Mouse (Mus musculus): ENCODE data around the gene Awat2.
"Not testable (repeated sequence)": the region's sequence is repeated elsewhere in the genome, so short reads cannot be mapped to it uniquely, and the experiment has no call there.

The Awat2 gene

DNA sequence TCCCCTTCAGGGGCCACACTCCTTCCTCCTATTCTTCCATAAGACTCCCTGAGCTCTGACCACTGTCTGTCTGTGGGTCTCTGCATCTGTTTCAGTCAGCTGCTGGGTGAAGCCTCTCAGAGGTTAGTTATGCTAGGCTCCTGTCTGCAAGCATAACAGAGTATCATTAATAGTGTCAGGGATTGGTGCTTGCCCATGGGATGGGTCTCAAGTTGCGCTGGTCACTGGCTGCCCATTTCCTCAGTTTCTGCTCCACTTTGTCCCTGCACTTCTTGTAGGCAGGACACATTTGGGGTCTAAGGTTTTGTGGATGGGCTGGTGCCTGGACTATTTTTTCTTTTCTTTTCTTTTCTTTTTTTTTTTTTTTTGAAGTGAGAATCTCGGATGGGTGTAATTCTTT is at the start of gene Awat2:
TSS of gene Awat2 (minus strand) at position 101 of the 400 bp plus-strand sequence.
- not testable (repeated sequence) for DNase-seq (ENCODE audit: low read depth)

DNA sequence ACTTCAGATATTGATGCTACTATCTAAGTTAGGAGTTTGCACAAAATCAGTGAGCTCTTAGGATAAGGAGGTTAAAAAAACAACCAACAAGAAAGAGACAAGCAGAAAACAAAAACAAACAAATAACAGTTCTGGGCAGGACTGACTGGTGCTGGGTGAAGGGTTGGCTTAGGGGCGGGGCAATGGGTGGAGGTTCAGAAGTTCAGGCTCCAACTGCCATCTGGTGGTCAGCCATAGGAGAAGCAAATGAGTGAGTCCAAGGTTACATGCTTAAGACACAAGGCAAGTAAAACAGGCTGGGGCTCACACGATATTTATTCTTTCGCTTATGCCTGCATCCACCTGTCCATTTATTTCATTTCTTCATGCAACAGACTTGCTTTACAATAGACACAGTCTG is 37.8 kb upstream of the Awat2 start:
- DNase-seq (ENCODE audit: low read depth), result no peak

DNA sequence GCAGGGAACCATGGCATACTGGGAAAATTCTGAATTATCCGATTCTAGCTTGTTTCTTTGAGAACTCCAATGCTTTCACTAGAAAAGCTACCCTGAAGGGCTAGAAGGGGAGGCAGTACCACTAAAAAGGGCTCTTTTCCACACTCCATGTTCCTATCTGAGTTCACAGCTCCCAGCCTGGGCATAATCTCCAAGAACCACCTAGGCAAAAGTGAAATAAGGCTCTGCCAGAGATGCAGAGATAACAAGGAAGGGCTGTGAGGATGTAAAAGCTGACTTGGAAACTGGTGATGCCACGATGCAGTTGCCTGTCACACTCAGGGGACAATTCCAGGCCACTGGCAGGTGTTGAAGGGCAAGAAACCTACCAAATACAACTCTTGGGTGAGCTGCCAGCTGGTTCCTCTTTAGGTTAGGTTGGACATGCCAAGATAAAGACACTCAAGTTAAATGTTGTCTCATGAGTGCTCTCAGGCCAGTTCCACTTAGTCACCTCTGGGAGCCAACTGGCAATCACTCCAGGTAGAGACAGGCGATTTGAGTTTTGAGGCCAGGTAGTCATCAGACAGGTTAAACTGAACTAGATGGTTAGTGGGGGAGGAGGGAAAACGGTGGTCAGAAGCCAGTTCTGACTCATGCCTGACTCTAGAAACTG is 33.2 kb upstream of the Awat2 start:
- no peak for DNase-seq (ENCODE audit: low read depth)

DNA sequence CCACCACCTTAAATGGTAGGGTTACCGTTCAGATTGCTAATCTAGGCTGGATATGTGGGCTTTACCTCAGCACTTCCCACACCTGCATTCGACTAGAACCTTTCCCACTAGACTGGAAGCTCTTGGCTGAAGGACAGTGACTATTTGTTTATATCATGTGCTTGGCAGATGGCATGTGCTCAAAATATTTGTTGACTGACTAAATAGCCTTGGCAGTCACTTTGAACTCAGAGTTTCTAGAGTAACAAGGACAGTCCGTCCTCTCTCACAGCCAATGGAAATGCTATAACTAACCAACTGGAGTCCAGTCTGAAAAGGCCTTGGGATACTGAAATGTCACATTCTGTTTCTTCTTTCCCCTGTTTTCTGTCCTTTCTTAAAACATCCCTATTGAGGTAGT is 29.0 kb upstream of the Awat2 start:
- no peak for DNase-seq (ENCODE audit: low read depth)

DNA sequence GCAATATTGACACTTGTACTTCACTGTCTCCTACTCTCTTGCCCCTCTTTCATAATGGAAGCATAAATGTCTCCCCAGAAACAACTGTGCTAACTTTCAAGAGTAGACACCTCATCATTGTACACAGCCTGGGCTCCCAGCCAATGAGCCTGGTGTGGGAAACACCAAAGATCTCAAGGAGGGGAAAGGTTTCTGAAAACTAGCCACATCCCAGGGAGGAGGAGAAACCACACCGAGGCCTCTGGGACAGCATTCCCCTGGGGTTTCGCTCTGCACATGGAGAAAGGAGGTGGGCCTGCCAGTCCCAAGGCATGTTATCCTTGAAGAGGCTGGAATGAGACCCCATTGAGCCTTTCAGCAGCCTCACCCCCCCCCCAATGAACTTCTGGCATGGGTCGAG is 27.6 kb upstream of the Awat2 start:
- no peak for DNase-seq (ENCODE audit: low read depth)

DNA sequence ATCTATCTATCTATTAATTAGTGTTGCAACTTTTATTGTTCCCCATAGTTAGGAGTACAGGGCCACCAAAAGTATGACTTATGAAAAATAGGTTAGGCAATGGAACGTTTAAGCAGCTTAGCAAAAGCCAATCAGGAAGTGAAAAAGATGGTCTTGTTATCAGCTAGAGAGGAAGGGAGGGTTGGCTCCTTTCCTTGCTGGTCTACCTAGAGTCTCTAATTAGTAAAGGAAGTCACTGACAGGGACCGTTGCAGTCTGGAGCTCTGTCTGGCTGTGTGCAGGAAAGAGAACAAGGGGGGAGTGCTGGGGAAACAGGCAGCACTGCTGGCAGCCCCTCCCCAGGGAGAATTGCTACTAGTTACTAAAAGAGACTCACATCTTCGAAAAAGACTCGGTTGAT is 25.5 kb upstream of the Awat2 start:
- DNase-seq (ENCODE audit: low read depth), result no peak

DNA sequence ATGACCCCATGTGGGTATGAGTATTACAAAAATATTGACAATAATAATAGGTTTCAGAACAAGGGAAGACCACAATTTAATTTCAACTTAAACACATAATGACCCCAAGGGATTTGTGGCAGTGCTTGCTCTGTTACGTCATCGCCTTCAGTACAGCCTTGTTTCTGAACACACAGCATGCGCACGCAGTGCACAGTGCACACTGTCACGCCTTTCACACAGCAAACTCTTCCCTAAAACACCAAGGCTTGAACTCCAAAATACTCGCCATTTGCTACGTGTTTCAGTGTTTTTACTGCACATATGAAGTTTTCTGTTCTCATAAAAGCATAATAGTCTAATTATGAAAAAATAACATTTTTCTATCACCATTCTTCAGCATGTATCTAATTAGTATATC is 1.0 kb upstream of the Awat2 start:
- DNase-seq (ENCODE audit: low read depth), result no peak

DNA sequence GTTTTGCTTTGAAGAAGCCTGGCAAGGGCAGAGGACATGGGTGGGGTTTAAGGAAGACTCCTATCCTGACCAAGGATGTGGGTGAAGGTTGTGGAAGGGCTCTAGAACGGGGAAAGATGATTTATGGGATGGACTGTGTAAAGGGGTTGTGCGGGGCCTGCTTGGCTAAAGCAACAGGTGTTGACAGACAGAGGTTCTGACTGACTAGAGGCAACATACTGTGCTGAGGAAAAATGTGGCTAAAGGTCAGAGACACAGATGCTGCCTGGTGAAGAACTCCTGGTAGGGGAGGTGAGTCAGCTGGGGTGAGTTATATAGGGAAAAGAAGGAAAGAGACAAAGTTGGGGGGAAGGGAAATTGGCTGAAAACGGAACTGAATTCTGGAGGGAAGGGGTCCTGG is 10.2 kb downstream of the Awat2 start:
- DNase-seq (ENCODE audit: low read depth), result no peak

DNA sequence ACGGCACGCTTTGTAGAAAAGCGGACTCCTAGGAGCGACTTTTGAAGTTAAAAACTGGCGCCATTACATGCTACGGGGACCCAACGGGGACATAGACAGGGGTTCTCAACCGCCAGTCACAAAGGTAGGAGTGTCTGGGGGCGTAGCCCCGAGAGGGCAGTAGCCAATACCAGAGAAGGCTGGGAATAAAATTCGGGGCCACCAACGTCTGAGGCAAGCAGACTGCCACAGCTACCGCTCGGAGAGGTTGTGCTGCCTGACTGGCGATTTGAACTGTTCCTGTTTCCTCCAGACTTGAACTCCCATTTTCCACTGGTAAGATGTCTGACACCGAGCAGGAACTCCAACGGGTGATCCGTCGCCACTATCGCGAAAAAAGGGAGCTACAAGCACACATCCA is 13.8 kb downstream of the Awat2 start, which contains the start of gene Otud6a:
TSS of gene Otud6a (plus strand) at position 321 of the 400 bp plus-strand sequence.
- DNase-seq (ENCODE audit: low read depth), result no peak

DNA sequence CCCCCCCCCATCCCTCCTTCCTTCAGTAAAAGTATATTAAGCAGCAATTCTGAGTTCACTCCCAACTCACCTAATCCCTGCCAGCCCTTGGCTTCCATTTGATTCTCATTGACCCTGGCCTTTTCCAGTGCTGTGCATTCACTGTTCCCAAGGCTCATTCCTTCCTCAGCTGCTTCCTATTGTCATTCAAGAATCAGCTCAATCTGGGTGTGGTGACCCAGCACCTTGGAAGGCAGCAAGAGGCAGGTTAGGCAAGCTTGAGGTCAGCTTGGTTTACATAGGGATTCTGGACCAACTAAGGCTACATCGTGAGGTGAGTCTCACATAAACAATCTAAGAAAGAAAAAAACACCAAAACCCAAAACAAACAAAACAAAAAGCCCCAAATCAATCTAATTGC is 33.3 kb downstream of the Awat2 start:
- DNase-seq (ENCODE audit: low read depth), result no peak

DNA sequence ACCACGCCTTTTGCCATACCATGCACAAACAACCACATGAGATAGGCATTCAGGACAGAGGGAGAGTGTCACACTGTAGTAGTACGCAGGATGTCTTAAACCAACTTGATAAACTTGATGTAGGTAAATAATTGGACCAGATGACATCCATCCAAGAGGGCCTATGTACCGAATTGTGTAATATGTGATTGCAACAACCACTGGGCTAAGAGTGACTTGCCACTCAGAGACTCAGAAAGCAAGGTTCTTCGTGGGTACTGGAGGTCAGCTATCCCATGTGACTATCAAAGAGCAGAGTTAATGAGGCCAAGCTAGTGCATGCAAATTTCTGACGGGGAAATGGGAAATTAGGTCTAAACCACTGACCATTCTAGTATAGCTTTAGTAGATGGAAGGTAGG is 40.9 kb downstream of the Awat2 start:
- no peak for DNase-seq (ENCODE audit: low read depth)

DNA sequence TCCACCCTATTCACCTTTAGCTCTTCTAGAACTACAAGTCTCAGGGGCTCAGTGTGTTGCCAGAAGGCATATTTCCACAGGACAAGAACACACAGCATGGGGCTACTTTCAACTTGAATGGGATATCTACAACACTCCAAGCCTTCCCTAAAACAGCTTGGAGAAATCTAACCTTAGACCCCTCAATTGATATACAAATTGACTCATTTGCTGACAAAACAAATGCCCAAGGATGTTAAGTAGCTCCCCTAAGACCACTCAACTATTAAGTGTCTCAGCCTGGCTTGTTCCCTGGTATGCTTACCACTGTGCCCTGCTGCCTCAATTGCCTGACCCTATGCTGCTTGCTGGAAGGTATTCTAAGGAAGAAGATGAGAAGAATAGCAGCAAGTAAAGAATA is 41.6 kb downstream of the Awat2 start:
- no peak for DNase-seq (ENCODE audit: low read depth)

DNA sequence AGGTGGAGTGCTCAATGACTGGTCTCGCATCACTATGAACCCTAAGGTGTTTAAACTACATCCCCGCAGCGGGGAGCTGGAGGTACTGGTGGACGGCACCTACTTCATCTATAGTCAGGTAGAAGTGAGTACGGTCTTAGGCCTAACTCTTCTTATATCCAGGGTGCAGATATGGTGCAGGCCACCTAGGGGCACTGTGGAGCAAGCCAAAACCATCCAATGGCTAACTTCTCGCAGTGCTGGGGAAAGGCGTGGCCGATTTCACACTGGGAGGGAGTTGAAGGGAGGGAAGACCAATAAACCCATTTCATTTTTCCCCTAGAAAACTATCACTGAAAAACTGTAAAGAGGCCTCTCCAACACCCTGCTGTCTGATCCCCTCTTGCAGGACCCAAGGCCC is 47.5 kb downstream of the Awat2 start:
- DNase-seq (ENCODE audit: low read depth), result peak; percentile 41

DNA sequence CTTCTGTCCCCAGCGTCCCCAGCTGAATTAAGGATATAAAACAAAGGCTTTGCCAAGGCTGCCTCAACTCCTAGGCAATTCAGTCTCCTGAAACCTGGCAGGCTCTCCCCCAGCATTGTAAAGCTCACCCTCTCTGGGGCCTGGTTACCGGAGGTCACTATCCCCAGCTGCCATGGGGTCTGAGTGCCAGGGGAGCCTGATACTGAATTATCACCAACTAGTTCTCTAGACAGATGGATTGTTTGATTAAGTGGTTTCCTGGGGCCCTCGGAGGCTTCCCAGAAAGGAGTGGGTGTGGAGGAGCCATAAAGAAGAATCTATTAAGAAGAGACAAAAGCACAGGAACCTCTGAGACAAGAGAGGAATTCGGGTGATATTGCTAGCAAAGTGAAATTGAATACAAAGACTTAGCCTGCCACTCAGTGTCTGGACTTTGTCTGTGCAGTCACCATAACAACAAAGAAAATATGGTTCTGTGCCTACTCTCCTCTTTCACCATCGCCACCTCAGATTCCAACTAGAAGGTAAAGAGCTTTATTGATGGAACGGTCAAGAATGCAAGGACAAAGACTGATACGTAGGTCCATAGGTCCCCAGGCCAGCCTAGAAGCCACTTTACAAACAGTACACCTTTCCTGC is 48.2 kb downstream of the Awat2 start:
- no peak for DNase-seq (ENCODE audit: low read depth)

DNA sequence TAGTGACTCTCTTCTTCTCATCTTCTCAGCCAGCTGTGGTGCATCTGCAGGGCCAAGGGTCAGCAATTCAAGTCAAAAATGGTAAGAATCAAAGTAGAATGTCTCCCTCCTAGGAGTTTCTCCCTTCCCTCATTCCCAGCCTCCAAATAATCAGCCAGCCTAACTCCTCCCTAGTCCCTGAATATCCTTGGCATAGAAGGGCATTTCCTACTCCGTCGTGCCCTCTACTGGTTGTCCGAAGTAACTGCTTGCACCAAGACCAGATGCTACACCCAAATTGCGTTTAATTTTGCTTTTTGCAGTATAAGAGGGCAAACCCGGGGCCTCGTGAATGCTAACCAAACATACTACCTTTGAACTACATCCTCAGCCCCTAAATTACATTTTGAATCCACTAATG is 50.2 kb downstream of the Awat2 start:
- DNase-seq (ENCODE audit: low read depth), result no peak

DNA sequence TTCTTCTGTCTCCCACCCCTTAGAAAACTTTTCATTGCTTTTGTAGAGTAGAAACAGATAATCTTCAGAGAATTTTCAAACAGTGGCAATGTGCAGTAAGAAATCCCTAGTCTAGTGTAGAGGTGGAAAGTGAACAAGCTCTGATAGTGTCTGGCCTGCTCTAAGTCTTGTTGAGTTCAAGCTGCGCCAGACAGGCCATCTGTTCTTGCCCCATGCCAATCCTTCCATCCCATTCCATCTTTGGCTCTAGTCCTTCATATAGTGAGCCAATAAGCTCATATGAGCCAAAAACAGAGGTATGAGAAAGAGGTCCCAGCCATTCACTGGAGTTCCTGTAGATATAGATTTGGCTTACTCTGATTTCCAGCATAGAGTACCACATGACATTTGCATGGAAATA is 52.6 kb downstream of the Awat2 start:
- no peak for DNase-seq (ENCODE audit: low read depth)

DNA sequence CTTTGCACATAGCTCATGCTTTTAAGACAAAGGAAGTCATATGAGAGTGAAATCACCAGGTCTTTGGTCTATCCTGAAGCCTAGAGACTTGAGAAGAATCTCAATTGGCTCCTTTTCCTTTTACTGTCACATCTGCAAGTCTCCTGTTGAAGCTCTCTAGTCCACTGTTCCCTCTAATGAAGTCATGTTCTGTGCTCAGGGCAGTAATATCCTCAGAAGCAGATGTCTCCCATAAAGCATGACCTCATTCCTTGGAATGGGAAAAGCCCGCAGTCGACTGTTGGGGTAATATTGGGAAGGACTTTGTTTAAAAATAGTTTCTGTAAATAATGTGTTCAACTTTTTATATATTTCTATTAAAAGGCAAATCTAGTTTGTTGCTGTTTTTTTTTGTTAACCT is 85.5 kb downstream of the Awat2 start:
- no peak for DNase-seq (ENCODE audit: low read depth)

Measured in c-Kit-positive CD71-positive TER-119-negative erythroid progenitor cells, embryonic 14.5 days (primary cell).